Mouse (Mus musculus): ENCODE measurements around the gene Odf4. TPM values are rescaled to one million over a fixed set of nuclear protein-coding genes. Genes with fewer than 3 reads are reported as not detected.
A peak's percentile ranks its signal among the peaks of the same experiment; 100 is the strongest.
"Not testable (repeated sequence)": the region's sequence is repeated elsewhere in the genome, so short reads cannot be mapped to it uniquely, and the experiment has no call there.

Odf4 gene
- polyA plus RNA-seq, 1 experiment from 2014 or later = not detected

DNA sequence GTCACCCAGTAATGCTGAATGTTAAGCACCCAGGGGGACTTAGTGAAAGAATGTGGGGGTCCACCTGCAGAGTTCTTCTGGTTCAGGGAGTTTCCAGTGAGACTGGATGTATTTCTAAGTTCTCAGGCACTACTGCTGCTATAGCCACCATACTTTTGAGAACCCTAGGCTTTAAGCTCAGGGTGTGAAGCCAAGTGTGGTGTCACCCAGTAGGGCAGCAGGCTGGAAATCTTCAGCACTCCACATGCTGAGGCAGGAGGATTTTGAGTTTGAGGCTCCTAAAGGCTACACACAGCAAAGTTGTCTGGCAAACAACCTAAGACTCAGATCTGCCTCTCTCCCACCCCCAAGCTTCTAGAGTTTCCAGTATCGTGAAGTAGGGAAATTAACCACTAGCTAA is 39.7 kb upstream of the Odf4 start:
- no peak overlapping the region for H3K4me3 ChIP-seq (ENCODE audit: low read depth, low read length)
- peaks cover 6% of the 10 kb centered on the region; the same call in 1 of the 2 replicates for H3K4me1 ChIP-seq (ENCODE audit: control insufficient read depth, insufficient read depth, low read length)
- H3K27ac ChIP-seq (ENCODE audit: low read depth, low read length) = no peak overlapping the region
- H3K9me3 ChIP-seq (ENCODE audit: control insufficient read depth, low read length) = no peaks in the 10 kb centered on the region
- no peak overlapping the region for H3K9ac ChIP-seq (ENCODE audit: low read length)
- ATAC-seq (ENCODE audit: insufficient read depth, low FRiP score, low TSS enrichment) (no peak), DNase-seq (ENCODE audit: low spot score) (no peak)
- no peaks in the 10 kb centered on the region for H3K27me3 ChIP-seq (ENCODE audit: control insufficient read depth, insufficient read depth, low read length)
- H3K4me2 ChIP-seq (ENCODE audit: low read depth) = no peak overlapping the region
- 63% methylated on average over 1 of the region's 1 CpGs for WGBS
- H3K36me3 ChIP-seq (ENCODE audit: control insufficient read depth, insufficient read depth, low read length) = no peaks in the 10 kb centered on the region

DNA sequence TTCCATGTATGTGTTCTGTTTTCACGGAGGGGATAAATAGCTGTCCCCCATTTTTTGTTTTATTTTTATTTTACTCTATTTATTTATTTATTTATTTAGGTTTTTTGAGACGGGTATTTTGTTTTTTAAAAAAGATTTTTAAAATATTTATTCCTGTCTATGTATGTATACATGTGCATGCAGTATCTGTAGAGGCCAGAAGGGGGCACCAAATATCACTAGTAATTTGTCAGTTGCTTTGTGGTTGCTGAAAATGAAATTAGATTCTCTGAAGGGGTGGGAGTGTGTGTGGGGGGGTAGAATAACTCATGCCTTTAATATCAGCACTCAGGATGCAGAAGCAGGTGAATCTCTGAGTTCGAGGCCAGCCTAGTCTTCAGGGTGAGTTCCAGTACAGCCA is 39.0 kb upstream of the Odf4 start:
- no peak overlapping the region for H3K9ac ChIP-seq (ENCODE audit: low read length)
- no peak for DNase-seq (ENCODE audit: low spot score)
- H3K4me3 ChIP-seq (ENCODE audit: low read depth, low read length) = no peak overlapping the region
- H3K9me3 ChIP-seq (ENCODE audit: control insufficient read depth, low read length) = no peaks in the 10 kb centered on the region
- no peaks in the 10 kb centered on the region for H3K27me3 ChIP-seq (ENCODE audit: control insufficient read depth, insufficient read depth, low read length)
- H3K4me1 ChIP-seq (ENCODE audit: control insufficient read depth, insufficient read depth, low read length) = peaks cover 6% of the 10 kb centered on the region; the same call in 1 of the 2 replicates
- H3K27ac ChIP-seq (ENCODE audit: low read depth, low read length) = no peak overlapping the region
- H3K36me3 ChIP-seq (ENCODE audit: control insufficient read depth, insufficient read depth, low read length) = no peaks in the 10 kb centered on the region
- no peak for ATAC-seq (ENCODE audit: insufficient read depth, low FRiP score, low TSS enrichment)
- H3K4me2 ChIP-seq (ENCODE audit: low read depth) = no peak overlapping the region
- WGBS = 28% methylated on average over 3 of the region's 3 CpGs

DNA sequence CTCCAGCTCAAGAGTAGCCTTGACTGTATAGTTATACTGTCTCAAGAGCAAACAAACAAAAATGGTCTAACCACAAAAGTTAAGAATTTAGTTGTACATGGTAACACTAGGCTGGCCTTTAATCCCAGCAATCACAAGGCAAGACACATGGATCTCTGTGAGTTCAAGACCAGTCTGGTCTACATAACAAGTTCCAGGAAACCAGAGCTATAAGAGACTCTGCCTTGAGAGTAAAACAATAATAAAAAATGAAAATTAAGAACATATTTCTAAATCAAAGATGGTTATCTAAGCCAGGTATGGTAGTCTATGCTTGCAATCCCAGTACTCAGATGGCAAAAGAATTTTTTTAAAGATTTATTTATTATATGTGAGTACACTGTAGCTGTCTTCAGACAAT is 38.2 kb upstream of the Odf4 start:
- Histone ChIP-seq H3K27me3 (ENCODE audit: control insufficient read depth, insufficient read depth, low read length) (no peaks in the 10 kb centered on the region), H3K4me2 (ENCODE audit: low read depth) (no peak overlapping the region), H3K36me3 (ENCODE audit: control insufficient read depth, insufficient read depth, low read length) (no peaks in the 10 kb centered on the region), H3K4me3 (ENCODE audit: low read depth, low read length) (no peak overlapping the region), H3K9ac (ENCODE audit: low read length) (no peak overlapping the region), H3K4me1 (ENCODE audit: control insufficient read depth, insufficient read depth, low read length) (peaks cover 6% of the 10 kb centered on the region; the same call in 1 of the 2 replicates), H3K27ac (ENCODE audit: low read depth, low read length) (no peak overlapping the region), H3K9me3 (ENCODE audit: control insufficient read depth, low read length) (no peaks in the 10 kb centered on the region)
- DNase-seq (ENCODE audit: low spot score) = no peak
- ATAC-seq (ENCODE audit: insufficient read depth, low FRiP score, low TSS enrichment) = no peak

DNA sequence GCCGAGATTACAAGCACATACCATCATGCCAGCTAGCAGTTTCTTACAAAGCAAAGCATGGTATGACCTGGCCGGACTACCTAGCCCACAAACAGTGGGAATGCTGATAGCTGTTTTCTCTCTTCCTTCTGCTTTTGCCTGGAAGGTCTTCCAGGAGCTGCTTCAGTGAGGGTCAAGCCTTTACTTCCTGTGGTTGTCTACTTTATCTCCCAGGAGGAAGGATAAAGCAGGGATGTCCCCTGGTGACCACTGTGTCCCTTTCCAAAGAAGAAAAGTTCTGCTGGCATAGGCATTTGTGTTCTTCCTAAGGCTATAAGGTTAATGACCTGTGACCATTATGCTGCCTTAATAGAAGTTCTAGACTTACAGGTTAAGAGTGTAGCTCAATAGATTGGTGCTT is 36.5 kb upstream of the Odf4 start:
- WGBS = 82% methylated on average over 2 of the region's 2 CpGs

DNA sequence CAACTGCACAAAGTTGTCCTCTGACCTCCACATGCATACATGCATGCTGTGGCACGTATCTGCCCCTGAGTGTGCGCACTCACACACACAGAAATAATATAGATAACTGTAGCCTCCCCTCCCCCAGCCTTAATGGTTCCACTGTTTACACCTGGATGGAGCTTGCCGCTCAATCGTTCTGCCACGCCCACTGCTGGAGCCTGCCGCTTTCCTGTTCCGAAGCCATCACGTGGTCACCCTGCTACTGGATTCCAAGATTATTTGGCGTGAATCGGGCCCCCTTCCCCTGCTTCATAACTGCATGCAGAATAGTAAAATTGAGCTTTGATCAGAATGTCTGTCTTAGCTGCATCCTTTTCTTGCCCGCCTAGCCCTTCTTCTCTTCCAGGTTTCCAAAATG is 35.3 kb upstream of the Odf4 start:
- not testable (repeated sequence) for H3K9me3 ChIP-seq (ENCODE audit: control insufficient read depth, low read length); H3K4me2 ChIP-seq (ENCODE audit: low read depth); H3K27me3 ChIP-seq (ENCODE audit: control insufficient read depth, insufficient read depth, low read length); H3K4me1 ChIP-seq (ENCODE audit: control insufficient read depth, insufficient read depth, low read length); DNase-seq (ENCODE audit: low spot score); H3K4me3 ChIP-seq (ENCODE audit: low read depth, low read length); H3K36me3 ChIP-seq (ENCODE audit: control insufficient read depth, insufficient read depth, low read length); H3K27ac ChIP-seq (ENCODE audit: low read depth, low read length); H3K9ac ChIP-seq (ENCODE audit: low read length); ATAC-seq (ENCODE audit: insufficient read depth, low FRiP score, low TSS enrichment)
- 25% methylated on average over 11 of the region's 11 CpGs for WGBS

More for the DNA sequence above, 36.5 kb upstream of the Odf4 start:
- ATAC-seq (ENCODE audit: insufficient read depth, low FRiP score, low TSS enrichment) (no peak), DNase-seq (ENCODE audit: low spot score) (no peak)
- Histone ChIP-seq H3K4me3 (ENCODE audit: low read depth, low read length) (no peak overlapping the region), H3K27ac (ENCODE audit: low read depth, low read length) (no peak overlapping the region), H3K27me3 (ENCODE audit: control insufficient read depth, insufficient read depth, low read length) (no peaks in the 10 kb centered on the region), H3K9ac (ENCODE audit: low read length) (no peak overlapping the region), H3K4me2 (ENCODE audit: low read depth) (no peak overlapping the region), H3K4me1 (ENCODE audit: control insufficient read depth, insufficient read depth, low read length) (peaks cover 6% of the 10 kb centered on the region; the same call in 1 of the 2 replicates), H3K9me3 (ENCODE audit: control insufficient read depth, low read length) (no peaks in the 10 kb centered on the region), H3K36me3 (ENCODE audit: control insufficient read depth, insufficient read depth, low read length) (no peaks in the 10 kb centered on the region)

DNA sequence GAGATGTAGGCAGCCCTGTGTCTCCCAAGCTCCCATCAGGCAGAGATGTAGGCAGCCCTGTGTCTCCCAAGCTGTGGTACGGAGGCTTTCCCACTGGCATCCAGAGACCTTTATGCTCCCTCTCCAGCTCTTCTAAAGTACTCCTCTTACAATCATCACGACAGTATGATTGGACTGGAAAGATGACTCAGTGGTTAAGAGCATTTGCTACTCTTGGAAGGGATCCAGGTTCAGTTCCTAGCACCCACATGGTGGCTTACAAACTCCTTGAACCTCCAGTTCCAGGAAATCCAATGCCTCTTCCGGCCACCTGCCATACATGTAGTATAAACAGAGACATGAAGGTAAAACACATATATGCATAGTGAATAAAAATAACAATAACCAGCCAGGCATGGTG is 34.7 kb upstream of the Odf4 start:
- H3K9ac ChIP-seq (ENCODE audit: low read length) = no peak overlapping the region
- WGBS = 77% methylated on average over 3 of the region's 3 CpGs
- no peak for ATAC-seq (ENCODE audit: insufficient read depth, low FRiP score, low TSS enrichment)
- no peak overlapping the region for H3K4me2 ChIP-seq (ENCODE audit: low read depth)
- H3K4me1 ChIP-seq (ENCODE audit: control insufficient read depth, insufficient read depth, low read length) = no peaks in the 10 kb centered on the region
- no peaks in the 10 kb centered on the region for H3K27me3 ChIP-seq (ENCODE audit: control insufficient read depth, insufficient read depth, low read length)
- no peak overlapping the region for H3K4me3 ChIP-seq (ENCODE audit: low read depth, low read length)
- no peak overlapping the region for H3K27ac ChIP-seq (ENCODE audit: low read depth, low read length)
- H3K36me3 ChIP-seq (ENCODE audit: control insufficient read depth, insufficient read depth, low read length) = no peaks in the 10 kb centered on the region
- no peaks in the 10 kb centered on the region for H3K9me3 ChIP-seq (ENCODE audit: control insufficient read depth, low read length)
- DNase-seq (ENCODE audit: low spot score) = no peak

DNA sequence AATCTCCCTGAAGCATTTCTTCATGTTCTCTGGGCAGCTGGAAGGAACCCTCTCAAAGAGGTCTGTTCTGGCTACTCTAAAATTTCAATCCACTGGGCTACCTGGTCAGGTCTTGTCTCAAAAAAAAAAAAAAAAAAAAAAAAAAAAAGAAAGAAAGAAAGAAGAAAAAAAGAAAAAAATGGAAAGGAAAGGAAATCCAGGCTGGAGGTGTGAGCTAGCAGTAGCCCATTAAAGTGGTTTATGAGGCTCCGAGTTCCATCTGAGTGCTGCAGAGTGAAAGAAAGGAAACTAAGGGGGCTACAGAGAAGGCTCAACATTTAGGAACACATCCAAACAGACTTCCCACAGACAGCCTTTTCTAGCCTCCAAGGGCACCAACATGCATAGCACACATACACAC is 31.1 kb upstream of the Odf4 start:
- WGBS = 65% methylated on average over 1 of the region's 1 CpGs
- Histone ChIP-seq H3K4me1 (ENCODE audit: control insufficient read depth, insufficient read depth, low read length) (no peaks in the 10 kb centered on the region), H3K4me3 (ENCODE audit: low read depth, low read length) (no peak overlapping the region), H3K27me3 (ENCODE audit: control insufficient read depth, insufficient read depth, low read length) (peaks cover 16% of the 10 kb centered on the region), H3K9me3 (ENCODE audit: control insufficient read depth, low read length) (no peaks in the 10 kb centered on the region), H3K9ac (ENCODE audit: low read length) (no peak overlapping the region), H3K27ac (ENCODE audit: low read depth, low read length) (no peak overlapping the region), H3K4me2 (ENCODE audit: low read depth) (no peak overlapping the region), H3K36me3 (ENCODE audit: control insufficient read depth, insufficient read depth, low read length) (no peaks in the 10 kb centered on the region)
- ATAC-seq (ENCODE audit: insufficient read depth, low FRiP score, low TSS enrichment) (no peak), DNase-seq (ENCODE audit: low spot score) (no peak)

DNA sequence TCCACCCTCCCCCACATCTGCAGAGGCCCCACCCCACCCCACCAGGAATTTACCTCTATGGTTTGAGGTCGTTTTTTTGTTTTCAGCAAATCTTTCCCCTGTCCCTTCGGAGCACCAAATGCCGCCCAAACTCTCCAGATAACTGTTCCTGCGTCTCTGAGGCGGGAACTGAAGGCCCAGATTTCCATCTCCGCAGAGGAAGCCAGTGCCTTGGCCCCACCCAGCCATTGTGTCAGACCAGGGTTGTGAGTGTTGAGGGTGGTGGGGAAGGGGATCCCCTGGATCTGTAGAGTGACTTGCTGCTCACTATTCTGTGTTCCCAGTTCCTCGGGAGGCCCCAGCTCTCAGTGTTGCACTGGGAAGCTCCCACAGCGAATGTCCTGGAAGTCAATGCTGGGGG is 30.4 kb upstream of the Odf4 start, which contains the start of gene Arhgef15:
Gene Arhgef15 (minus strand): TSS at position 173 of the 400 bp plus-strand sequence.
- ATAC-seq (ENCODE audit: insufficient read depth, low FRiP score, low TSS enrichment) (no peak), DNase-seq (ENCODE audit: low spot score) (no peak)
- Histone ChIP-seq H3K27me3 (ENCODE audit: control insufficient read depth, insufficient read depth, low read length) (peaks cover 17% of the 10 kb centered on the region), H3K36me3 (ENCODE audit: control insufficient read depth, insufficient read depth, low read length) (no peaks in the 10 kb centered on the region), H3K4me1 (ENCODE audit: control insufficient read depth, insufficient read depth, low read length) (no peaks in the 10 kb centered on the region), H3K4me3 (ENCODE audit: low read depth, low read length) (0 out of 2 replicates have a peak within 1 kb of the TSS, but pooled peaks have one; percentile 2), H3K4me2 (ENCODE audit: low read depth) (no peak within 1 kb of the TSS), H3K9me3 (ENCODE audit: control insufficient read depth, low read length) (no peaks in the 10 kb centered on the region), H3K27ac (ENCODE audit: low read depth, low read length) (no peak within 1 kb of the TSS), H3K9ac (ENCODE audit: low read length) (no peak within 1 kb of the TSS; the same call in 1 of the 2 replicates)
- WGBS = 37% methylated on average over 8 of the region's 8 CpGs

DNA sequence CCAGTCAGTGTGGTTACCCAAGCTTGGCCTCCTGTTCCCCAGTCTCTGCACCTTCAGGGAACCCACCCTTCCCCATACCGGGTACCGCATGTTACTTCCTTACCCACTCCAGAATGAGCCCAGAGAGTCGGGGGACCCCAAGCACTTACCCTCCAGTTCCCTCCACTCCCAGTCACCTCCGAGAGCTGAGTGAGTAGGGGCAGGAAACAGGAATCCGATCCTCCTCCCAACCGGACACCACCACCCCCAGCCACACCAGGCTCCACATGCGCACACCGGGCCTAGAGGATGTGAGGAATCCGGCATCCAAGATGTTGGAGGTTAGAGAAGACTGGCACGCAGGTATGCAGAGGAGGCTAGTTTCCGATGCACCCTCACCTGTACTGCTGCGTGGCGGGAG is 29.8 kb upstream of the Odf4 start:
- ATAC-seq (ENCODE audit: insufficient read depth, low FRiP score, low TSS enrichment) (no peak), DNase-seq (ENCODE audit: low spot score) (no peak)
- H3K27ac ChIP-seq (ENCODE audit: low read depth, low read length) = no peak overlapping the region
- no peak overlapping the region for H3K4me2 ChIP-seq (ENCODE audit: low read depth)
- H3K36me3 ChIP-seq (ENCODE audit: control insufficient read depth, insufficient read depth, low read length) = no peaks in the 10 kb centered on the region
- 29% methylated on average over 13 of the region's 13 CpGs for WGBS
- 0 out of 2 replicates have a peak overlapping the region, but pooled peaks have one; percentile 2 for H3K4me3 ChIP-seq (ENCODE audit: low read depth, low read length)
- no peaks in the 10 kb centered on the region for H3K9me3 ChIP-seq (ENCODE audit: control insufficient read depth, low read length)
- peaks cover 20% of the 10 kb centered on the region for H3K27me3 ChIP-seq (ENCODE audit: control insufficient read depth, insufficient read depth, low read length)
- no peaks in the 10 kb centered on the region for H3K4me1 ChIP-seq (ENCODE audit: control insufficient read depth, insufficient read depth, low read length)
- H3K9ac ChIP-seq (ENCODE audit: low read length) = no peak overlapping the region; the same call in 1 of the 2 replicates

Measured in neural tube, embryonic 11.5 days (tissue).